Mouse (Mus musculus): ENCODE results near the gene Myo3b. TPM values are rescaled to one million over a fixed set of nuclear protein-coding genes. Genes with fewer than 3 reads are reported as not detected.
"Not testable (repeated sequence)": the region's sequence is repeated elsewhere in the genome, so short reads cannot be mapped to it uniquely, and the experiment has no call there.

Myo3b gene
- 0.12 and 0.39 TPM in 2 replicates for polyA plus RNA-seq (2015; fragmentation: Nextera tagmentation; extraction: Ambion mirVana)

GRCm38 (mm10) chr2:70038752-70039151 is at the start of gene Myo3b:
Gene Myo3b, plus strand, starts transcription at chr2:70039126.
- Histone ChIP-seq H3K4me1 (replicated peaks) (peaks cover 10% of the 10 kb centered on the region), H3K4me2 (no peak within 1 kb of the TSS), H3K4me3 (no peak within 1 kb of the TSS), H3K9me3 (no peaks in the 10 kb centered on the region), H3K9ac (no peak within 1 kb of the TSS), H3K27ac (no peak within 1 kb of the TSS), H3K36me3 (no peaks in the 10 kb centered on the region), H3K27me3 (no peaks in the 10 kb centered on the region)
- no peak for ATAC-seq (ENCODE audit: low FRiP score)
- 18% methylated on average over 7 of the region's 7 CpGs for WGBS

GRCm38 (mm10) chr2:69989224-69989623 is 49.7 kb upstream of the Myo3b start:
- no peak for ATAC-seq (ENCODE audit: low FRiP score)

GRCm38 (mm10) chr2:69990647-69991046 is 48.3 kb upstream of the Myo3b start:
- Histone ChIP-seq H3K9me3 (no peaks in the 10 kb centered on the region), H3K36me3 (peaks cover 46% of the 10 kb centered on the region), H3K4me2 (no peak overlapping the region), H3K9ac (no peak overlapping the region), H3K27me3 (no peaks in the 10 kb centered on the region), H3K4me3 (no peak overlapping the region), H3K27ac (no peak overlapping the region), H3K4me1 (replicated peaks) (no peaks in the 10 kb centered on the region)
- WGBS, result 49% methylated on average over 2 of the region's 2 CpGs
- no peak for ATAC-seq (ENCODE audit: low FRiP score)

More at GRCm38 (mm10) chr2:69989224-69989623, 49.7 kb upstream of the Myo3b start:
- H3K9ac ChIP-seq, result no peak overlapping the region
- peaks cover 52% of the 10 kb centered on the region for H3K36me3 ChIP-seq
- no peaks in the 10 kb centered on the region for H3K9me3 ChIP-seq
- H3K27ac ChIP-seq, result no peak overlapping the region
- no peak overlapping the region for H3K4me2 ChIP-seq
- H3K27me3 ChIP-seq, result no peaks in the 10 kb centered on the region
- 98% methylated on average over 6 of the region's 6 CpGs for WGBS
- H3K4me1 ChIP-seq (replicated peaks), result no peaks in the 10 kb centered on the region
- H3K4me3 ChIP-seq, result no peak overlapping the region

- H3K4me2 ChIP-seq, result not testable (repeated sequence)
These were observed 44.7 kb upstream of the Myo3b start for GRCm38 (mm10) chr2:69994082-69994736.

GRCm38 (mm10) chr2:69994779-69995178 is 44.1 kb upstream of the Myo3b start:
- no peak overlapping the region for H3K4me2 ChIP-seq
- ATAC-seq (ENCODE audit: low FRiP score), result no peak
- H3K36me3 ChIP-seq, result peaks cover 39% of the 10 kb centered on the region
- no peak overlapping the region for H3K9ac ChIP-seq
- no peaks in the 10 kb centered on the region for H3K9me3 ChIP-seq
- 90% methylated on average over 2 of the region's 2 CpGs for WGBS
- no peak overlapping the region for H3K4me3 ChIP-seq
- H3K27me3 ChIP-seq, result no peaks in the 10 kb centered on the region
- H3K27ac ChIP-seq, result no peak overlapping the region
- H3K4me1 ChIP-seq (replicated peaks), result no peaks in the 10 kb centered on the region

More at GRCm38 (mm10) chr2:69994082-69994736, 44.7 kb upstream of the Myo3b start:
- 94% methylated on average over 3 of the region's 3 CpGs for WGBS
- H3K27me3 ChIP-seq; H3K4me1 ChIP-seq (replicated peaks); H3K9ac ChIP-seq; ATAC-seq (ENCODE audit: low FRiP score); H3K27ac ChIP-seq; H3K9me3 ChIP-seq; H3K4me3 ChIP-seq: not testable (repeated sequence)
- H3K36me3 ChIP-seq, result peaks cover 45% of the 10 kb centered on the region

GRCm38 (mm10) chr2:69999097-69999770 is 39.7 kb upstream of the Myo3b start:
- no peak overlapping the region for H3K9ac ChIP-seq
- H3K4me2 ChIP-seq, result no peak overlapping the region
- H3K4me1 ChIP-seq (replicated peaks), result no peaks in the 10 kb centered on the region
- WGBS, result 71% methylated on average over 7 of the region's 7 CpGs
- no peak overlapping the region for H3K4me3 ChIP-seq
- H3K27me3 ChIP-seq, result no peaks in the 10 kb centered on the region
- H3K9me3 ChIP-seq, result no peaks in the 10 kb centered on the region
- no peak overlapping the region for H3K27ac ChIP-seq
- ATAC-seq (ENCODE audit: low FRiP score), result no peak
- H3K36me3 ChIP-seq, result peaks cover 29% of the 10 kb centered on the region

GRCm38 (mm10) chr2:70000316-70000715 is 38.6 kb upstream of the Myo3b start:
- Histone ChIP-seq H3K4me2 (no peak overlapping the region), H3K4me3 (no peak overlapping the region), H3K9ac (no peak overlapping the region), H3K9me3 (no peaks in the 10 kb centered on the region), H3K36me3 (peaks cover 30% of the 10 kb centered on the region), H3K27me3 (no peaks in the 10 kb centered on the region), H3K4me1 (replicated peaks) (no peaks in the 10 kb centered on the region), H3K27ac (no peak overlapping the region)
- 87% methylated on average over 6 of the region's 6 CpGs for WGBS
- no peak for ATAC-seq (ENCODE audit: low FRiP score)

GRCm38 (mm10) chr2:70006492-70006891 is 32.4 kb upstream of the Myo3b start:
- Histone ChIP-seq H3K4me1 (replicated peaks) (no peaks in the 10 kb centered on the region), H3K9me3 (no peaks in the 10 kb centered on the region), H3K9ac (no peak overlapping the region), H3K4me3 (no peak overlapping the region), H3K27ac (no peak overlapping the region), H3K27me3 (no peaks in the 10 kb centered on the region), H3K4me2 (no peak overlapping the region), H3K36me3 (peaks cover 30% of the 10 kb centered on the region)
- ATAC-seq (ENCODE audit: low FRiP score), result no peak
- WGBS, result 85% methylated on average over 2 of the region's 2 CpGs

GRCm38 (mm10) chr2:70012941-70013340 is 26.0 kb upstream of the Myo3b start:
- no peaks in the 10 kb centered on the region for H3K4me1 ChIP-seq (replicated peaks)
- no peak overlapping the region for H3K9ac ChIP-seq
- 96% methylated on average over 8 of the region's 8 CpGs for WGBS
- no peaks in the 10 kb centered on the region for H3K9me3 ChIP-seq
- no peaks in the 10 kb centered on the region for H3K27me3 ChIP-seq
- H3K36me3 ChIP-seq, result peaks cover 33% of the 10 kb centered on the region
- H3K4me3 ChIP-seq, result no peak overlapping the region
- no peak overlapping the region for H3K4me2 ChIP-seq
- H3K27ac ChIP-seq, result no peak overlapping the region
- no peak for ATAC-seq (ENCODE audit: low FRiP score)

- no peaks in the 10 kb centered on the region for H3K9me3 ChIP-seq
- H3K4me3 ChIP-seq, result no peak overlapping the region
- WGBS, result 77% methylated on average over 6 of the region's 6 CpGs
- no peaks in the 10 kb centered on the region for H3K4me1 ChIP-seq (replicated peaks)
- H3K4me2 ChIP-seq, result no peak overlapping the region
- H3K9ac ChIP-seq, result no peak overlapping the region
- H3K27me3 ChIP-seq, result no peaks in the 10 kb centered on the region
- no peak overlapping the region; the same call in 1 of the 2 replicates for H3K27ac ChIP-seq
- peaks cover 52% of the 10 kb centered on the region for H3K36me3 ChIP-seq
- no peak for ATAC-seq (ENCODE audit: low FRiP score)
These were observed 20.7 kb upstream of the Myo3b start for GRCm38 (mm10) chr2:70018236-70018635.

- no peak for ATAC-seq (ENCODE audit: low FRiP score)
- H3K4me2 ChIP-seq, result no peak overlapping the region
- H3K4me3 ChIP-seq, result no peak overlapping the region
- no peaks in the 10 kb centered on the region for H3K4me1 ChIP-seq (replicated peaks)
- H3K27me3 ChIP-seq, result no peaks in the 10 kb centered on the region
- H3K36me3 ChIP-seq, result peaks cover 37% of the 10 kb centered on the region
- no peak overlapping the region for H3K27ac ChIP-seq
- H3K9me3 ChIP-seq, result no peaks in the 10 kb centered on the region
- H3K9ac ChIP-seq, result no peak overlapping the region
- WGBS, result 91% methylated on average over 2 of the region's 2 CpGs
These were observed 14.5 kb upstream of the Myo3b start for GRCm38 (mm10) chr2:70024454-70024853.

GRCm38 (mm10) chr2:70025711-70026110 is 13.2 kb upstream of the Myo3b start:
- Histone ChIP-seq H3K27me3 (no peaks in the 10 kb centered on the region), H3K9ac (no peak overlapping the region), H3K9me3 (no peaks in the 10 kb centered on the region), H3K27ac (no peak overlapping the region), H3K4me3 (no peak overlapping the region), H3K36me3 (peaks cover 33% of the 10 kb centered on the region), H3K4me2 (no peak overlapping the region), H3K4me1 (replicated peaks) (no peaks in the 10 kb centered on the region)
- WGBS, result 94% methylated on average over 5 of the region's 5 CpGs
- no peak for ATAC-seq (ENCODE audit: low FRiP score)

GRCm38 (mm10) chr2:70031472-70031871 is 7.5 kb upstream of the Myo3b start:
- no peaks in the 10 kb centered on the region for H3K9me3 ChIP-seq
- WGBS, result 98% methylated on average over 2 of the region's 2 CpGs
- no peak overlapping the region for H3K27ac ChIP-seq
- H3K36me3 ChIP-seq, result peaks cover 8% of the 10 kb centered on the region
- H3K4me1 ChIP-seq (replicated peaks), result no peaks in the 10 kb centered on the region
- no peak overlapping the region for H3K4me2 ChIP-seq
- ATAC-seq (ENCODE audit: low FRiP score), result no peak
- no peak overlapping the region for H3K9ac ChIP-seq
- no peaks in the 10 kb centered on the region for H3K27me3 ChIP-seq
- no peak overlapping the region for H3K4me3 ChIP-seq
